Mouse (Mus musculus) spleen, adult 2 months (tissue): ENCODE measurements around the gene Klhl35.

Source experiments
- CTCF ChIP-seq: fragments of 200-500 bp; IDR thresholded peaks from 2 replicates; pipeline ENCODE4 v1.5.1; 2011; ENCODE audit warnings: mild to moderate bottlenecking, inconsistent platforms; ENCODE audit not compliant: insufficient read depth, insufficient read length, insufficient replicate concordance; ENCODE audit errors: extremely low read depth
- POLR2A ChIP-seq: fragments of 200-500 bp; IDR thresholded peaks from 2 replicates; pipeline ENCODE4 v1.6.1; 2011; ENCODE audit warnings: low read depth, low read length, inconsistent platforms

- TF ChIP-seq CTCF (no peak), POLR2A (no peak)
Observed at GRCm38 (mm10) chr7:99474836-99475561, 9.2 kb downstream of the Klhl35 start.
